Mouse (Mus musculus) adipocyte (in vitro differentiated cells): ENCODE data around the gene Lsm8.
"Not testable (repeated sequence)": the region's sequence is repeated elsewhere in the genome, so short reads cannot be mapped to it uniquely, and the experiment has no call there.

Source experiments
- DNase-seq: peaks from one replicate; pipeline ENCODE4 v3.0.0-alpha.2; 2016; ENCODE audit warnings: low spot score

Lsm8 gene

GRCm38 (mm10) chr6:18848051-18848701, at the start of gene Lsm8:
Gene Lsm8, plus strand, starts transcription at chr6:18848579.
- peak; percentile 99 for DNase-seq

- DNase-seq, result no peak
These were observed 47.4 kb upstream of the Lsm8 start for GRCm38 (mm10) chr6:18800869-18801511.

GRCm38 (mm10) chr6:18812623-18813022, 35.8 kb upstream of the Lsm8 start:
- DNase-seq, result no peak

- DNase-seq, result no peak
These were observed 32.8 kb upstream of the Lsm8 start for GRCm38 (mm10) chr6:18815606-18816005.

- peak; percentile 73 for DNase-seq
These were observed 29.0 kb upstream of the Lsm8 start for GRCm38 (mm10) chr6:18819343-18819742.

- DNase-seq, result no peak
These were observed 28.1 kb upstream of the Lsm8 start for GRCm38 (mm10) chr6:18820246-18820645.

- peak; percentile 53 for DNase-seq
These were observed 25.6 kb upstream of the Lsm8 start for GRCm38 (mm10) chr6:18822812-18823211.

- DNase-seq, result no peak
These were observed 15.4 kb upstream of the Lsm8 start for GRCm38 (mm10) chr6:18832958-18833357.

- DNase-seq, result not testable (repeated sequence)
These were observed 3.9 kb upstream of the Lsm8 start for GRCm38 (mm10) chr6:18844529-18844928.

- not testable (repeated sequence) for DNase-seq
These were observed 2.8 kb upstream of the Lsm8 start for GRCm38 (mm10) chr6:18845571-18845970.

- DNase-seq, result no peak
These were observed 303 bp downstream of the Lsm8 start for GRCm38 (mm10) chr6:18848702-18849061.

- DNase-seq, result no peak
These were observed 6.9 kb downstream of the Lsm8 start for GRCm38 (mm10) chr6:18855323-18855722.

GRCm38 (mm10) chr6:18856487-18857078, 8.2 kb downstream of the Lsm8 start:
- no peak for DNase-seq

- DNase-seq, result no peak
These were observed 17.6 kb downstream of the Lsm8 start, which contains the start of gene Ankrd7 for GRCm38 (mm10) chr6:18866018-18866417. Gene Ankrd7, plus strand, starts transcription at chr6:18866318.

GRCm38 (mm10) chr6:18889030-18889429, 40.7 kb downstream of the Lsm8 start:
- DNase-seq, result no peak

- DNase-seq, result no peak
These were observed 45.8 kb downstream of the Lsm8 start for GRCm38 (mm10) chr6:18894142-18894541.
